Mouse (Mus musculus): Measurements from ENCODE around the gene Trmt2a. TPM values are rescaled to one million over a fixed set of nuclear protein-coding genes. Genes with fewer than 3 reads are reported as not detected.

The Trmt2a gene
- 10 to 100 TPM; 12.1 to 12.7 TPM for total RNA-seq (2021)
- long read RNA-seq, experiment 1, transcript Trmt2a-203 (12 exons, 2,367 nt), result major isoform, 9 of 12 reads
- long read RNA-seq, experiment 1, partial matches to known transcripts, result 2 of 12 reads
- long read RNA-seq, experiment 1, other reads (novel, unspliced or antisense), result 1 of 12 reads
- long read RNA-seq, experiment 2, transcript Trmt2a-203 (12 exons, 2,367 nt), result major isoform, 10 of 16 reads
- long read RNA-seq, experiment 2, partial matches to known transcripts, result 0 of 16 reads
- long read RNA-seq, experiment 2, other reads (novel, unspliced or antisense), result 6 of 16 reads

DNA sequence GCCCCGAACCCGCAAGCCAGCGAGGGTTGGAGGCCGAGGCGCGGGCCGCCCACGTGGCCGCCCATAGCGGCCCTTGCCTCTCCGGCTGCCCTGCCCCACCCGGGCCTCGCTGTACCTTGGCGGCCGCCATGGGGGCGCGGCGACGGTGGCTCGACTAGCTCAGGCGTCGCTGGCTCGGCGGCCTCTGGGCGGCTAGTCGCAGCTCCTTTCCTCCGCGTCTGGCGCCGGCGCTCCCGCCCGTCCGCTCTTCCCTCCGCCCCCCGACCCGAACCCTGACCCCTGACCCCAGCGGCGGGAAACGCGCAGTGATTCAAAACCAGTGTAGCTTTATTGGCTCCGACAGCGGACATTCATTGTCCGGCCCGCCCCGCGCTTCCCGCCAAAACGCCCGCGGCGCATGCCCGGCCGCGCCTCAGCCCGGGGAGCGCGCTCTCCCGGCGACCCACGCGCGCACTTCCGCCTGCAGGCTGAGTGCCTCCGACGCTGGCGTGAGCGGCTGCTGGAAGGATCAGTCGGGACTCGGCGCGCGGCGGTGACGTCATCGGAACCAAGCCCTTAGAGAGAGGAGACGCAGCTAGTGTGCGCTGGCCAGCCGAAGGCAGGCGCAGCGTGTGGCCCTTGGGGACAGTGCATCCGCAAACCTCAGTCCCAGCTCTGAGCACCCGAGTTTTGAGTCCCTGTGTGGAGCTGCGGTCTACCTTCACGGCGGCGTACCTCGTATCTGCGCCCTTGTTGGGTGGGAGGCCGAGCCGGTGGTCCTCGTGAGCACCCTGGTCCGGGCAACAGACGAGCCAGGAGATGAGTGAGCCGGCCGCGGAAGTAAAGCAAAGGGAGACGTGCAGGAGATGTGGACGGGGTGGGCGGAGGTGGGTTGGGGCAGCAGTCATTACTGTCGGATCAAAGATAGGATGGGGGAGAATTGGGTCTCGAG is at the start of gene Trmt2a, which contains the start of gene Ranbp1:
TSS of gene Trmt2a (plus strand) at position 247 of the 931 bp plus-strand sequence.
TSS of gene Ranbp1 (minus strand) at position 300 of the 931 bp plus-strand sequence.
- DNase-seq, result peak; percentile 99
- intact Hi-C loops (cut with DNase I; ENCODE audit: low total_unique reads), result no loop called here

GRCm38 (mm10) chr16:18200062-18200461 is 48.4 kb upstream of the Trmt2a start:
- intact Hi-C loops (cut with DNase I; ENCODE audit: low total_unique reads), result no loop called here
- DNase-seq, result no peak

DNA sequence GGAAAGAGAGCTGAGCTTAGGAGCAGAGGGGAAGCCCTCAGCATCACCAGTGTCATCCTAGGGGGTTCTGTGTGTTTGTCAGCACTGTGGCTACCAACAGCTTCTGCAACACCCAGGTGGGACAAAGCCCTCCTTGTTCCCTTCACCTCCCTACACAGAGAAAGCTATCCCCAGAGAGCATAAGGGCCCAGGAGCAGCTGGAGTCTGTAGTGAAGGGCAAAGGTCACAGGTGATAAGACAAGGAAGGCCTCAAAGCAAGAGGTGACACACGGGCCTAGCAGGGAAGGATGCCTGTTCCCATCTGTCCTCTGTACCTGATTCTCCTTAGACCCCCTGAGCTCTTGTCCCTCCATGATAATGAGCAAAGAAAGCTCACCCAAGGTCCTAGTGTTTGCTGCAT is 46.9 kb upstream of the Trmt2a start:
- intact Hi-C loops (cut with DNase I; ENCODE audit: low total_unique reads), result no loop called here
- DNase-seq, result no peak

DNA sequence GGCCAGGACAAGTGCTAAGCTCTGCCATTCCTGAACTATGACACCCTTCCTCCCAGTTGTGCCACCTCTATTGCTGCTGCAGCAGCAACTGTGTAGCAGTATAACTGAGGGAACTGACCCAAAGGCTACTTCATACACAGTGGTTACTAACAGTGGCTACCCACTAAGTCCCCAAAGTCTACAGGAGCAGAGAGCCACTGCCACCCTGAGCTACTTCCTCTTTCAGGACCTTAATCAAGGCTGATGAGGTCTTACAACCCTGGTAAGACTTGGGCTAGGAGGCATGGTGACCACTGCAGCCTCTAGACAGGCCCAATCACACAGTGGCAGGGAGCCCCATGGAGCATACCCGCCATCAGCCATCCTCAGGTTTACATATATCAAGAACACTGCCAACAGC is 46.4 kb upstream of the Trmt2a start:
- DNase-seq, result no peak
- intact Hi-C loops (cut with DNase I; ENCODE audit: low total_unique reads), result no loop called here

DNA sequence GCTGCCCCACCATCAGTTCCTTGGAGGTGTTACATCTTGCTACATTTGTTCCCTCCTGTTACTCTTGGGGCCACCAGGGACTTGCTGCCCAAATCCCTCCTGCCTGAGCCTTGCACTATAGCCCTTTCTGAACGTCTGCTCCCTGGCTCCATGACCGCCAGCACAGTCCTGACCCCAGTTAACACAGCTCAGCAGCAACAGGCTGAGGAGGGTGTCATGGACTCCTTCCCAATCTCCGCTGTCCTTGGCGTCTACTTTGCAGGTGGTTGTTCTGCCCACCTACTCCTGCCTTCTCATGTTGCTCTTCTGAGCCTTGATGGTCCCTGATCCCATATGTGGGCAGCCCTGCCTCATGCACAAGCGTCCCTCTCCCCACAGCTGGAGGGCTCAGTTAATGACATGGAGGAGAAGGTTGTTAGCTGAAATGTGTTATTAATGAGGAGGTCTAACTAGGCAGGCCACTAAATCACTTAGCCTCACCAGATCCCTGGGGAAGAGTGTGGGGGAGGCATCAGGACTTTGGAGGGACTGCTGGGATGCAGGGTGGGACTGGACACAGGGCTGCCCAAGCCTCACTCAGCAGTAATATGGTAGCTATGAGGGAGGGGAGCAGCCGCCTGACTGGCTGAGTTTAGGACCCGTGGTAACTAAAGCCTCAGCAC is 44.9 kb upstream of the Trmt2a start:
- intact Hi-C loops (cut with DNase I; ENCODE audit: low total_unique reads), result no loop called here
- DNase-seq, result no peak

DNA sequence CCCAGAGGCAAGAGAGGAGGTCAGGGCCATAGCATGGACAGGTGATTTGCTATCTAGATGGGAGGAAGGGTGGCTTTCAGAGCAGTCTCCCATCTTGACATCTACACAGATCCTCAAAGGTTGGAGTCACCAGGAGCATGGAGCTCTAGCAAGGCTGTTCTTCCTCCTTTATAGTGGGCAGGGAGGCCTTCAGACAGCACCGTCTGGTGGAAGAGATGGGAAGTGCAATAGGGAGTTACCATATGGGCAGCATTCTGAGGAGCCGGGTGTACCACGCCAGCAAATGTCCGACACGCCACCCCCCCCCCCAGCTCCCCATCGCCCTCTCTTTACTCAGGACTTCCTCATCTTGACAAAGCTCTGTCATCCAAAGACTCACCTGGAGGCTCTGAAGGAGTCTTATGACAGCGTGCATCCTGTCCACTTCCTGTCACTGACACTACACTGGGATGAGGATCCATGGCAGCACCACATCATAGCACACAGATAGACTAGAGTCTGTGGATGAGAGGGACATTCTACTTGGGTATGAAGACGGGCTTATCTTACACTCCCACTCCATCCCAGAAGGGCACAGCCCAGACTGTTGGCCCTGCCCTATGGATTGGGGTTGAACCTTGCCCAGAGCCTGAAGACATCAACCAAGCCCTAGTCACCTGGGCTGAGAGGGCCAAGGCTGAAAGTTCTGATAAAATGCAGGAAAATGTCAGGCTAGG is 37.6 kb upstream of the Trmt2a start:
- intact Hi-C loops (cut with DNase I; ENCODE audit: low total_unique reads), result loop anchor here (5.0 to 10.0 kb wide), 2 partner anchors 34 to 156 kb away; partner anchors contain the start of gene Dgcr6
- DNase-seq, result peak; percentile 48

DNA sequence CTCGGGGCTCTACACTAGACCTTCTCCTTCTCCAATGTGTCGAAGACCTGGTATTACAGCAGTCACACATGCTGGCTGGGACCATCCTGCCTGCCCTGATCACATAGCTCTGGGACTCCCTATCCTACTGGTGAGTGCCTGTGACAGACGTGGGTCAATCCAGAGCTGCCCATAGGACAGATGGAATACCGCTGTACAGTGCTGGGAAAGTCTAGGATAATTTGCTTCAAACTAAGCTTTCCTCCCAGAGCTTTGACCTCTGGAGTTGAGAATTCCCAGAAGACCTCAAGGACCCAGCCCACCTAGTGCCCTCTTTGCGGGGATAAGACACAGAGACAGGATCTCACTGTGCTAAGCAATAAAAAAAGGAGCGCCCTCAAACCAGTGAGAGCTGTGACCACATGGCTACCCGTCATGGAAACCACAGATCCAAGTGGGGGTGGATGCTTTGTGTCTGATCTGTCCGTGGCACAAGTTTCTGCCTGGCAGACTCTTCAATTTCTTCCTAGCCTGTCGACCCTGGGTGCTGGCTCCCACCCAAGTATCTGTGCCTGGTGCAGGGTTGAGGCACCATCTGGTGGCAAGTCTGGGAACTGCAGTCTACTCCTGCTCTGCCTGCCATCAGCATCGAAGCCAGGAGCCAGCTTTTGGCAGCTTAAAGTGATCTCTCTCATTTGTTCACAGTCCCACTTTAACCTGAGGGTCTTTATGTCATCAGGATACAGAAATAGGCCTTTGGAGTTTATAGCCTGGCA is 36.9 kb upstream of the Trmt2a start:
- intact Hi-C loops (cut with DNase I; ENCODE audit: low total_unique reads), result loop anchor here (5.0 to 10.0 kb wide), 2 partner anchors 34 to 157 kb away; partner anchors contain the start of gene Dgcr6
- DNase-seq, result peak; percentile 89

DNA sequence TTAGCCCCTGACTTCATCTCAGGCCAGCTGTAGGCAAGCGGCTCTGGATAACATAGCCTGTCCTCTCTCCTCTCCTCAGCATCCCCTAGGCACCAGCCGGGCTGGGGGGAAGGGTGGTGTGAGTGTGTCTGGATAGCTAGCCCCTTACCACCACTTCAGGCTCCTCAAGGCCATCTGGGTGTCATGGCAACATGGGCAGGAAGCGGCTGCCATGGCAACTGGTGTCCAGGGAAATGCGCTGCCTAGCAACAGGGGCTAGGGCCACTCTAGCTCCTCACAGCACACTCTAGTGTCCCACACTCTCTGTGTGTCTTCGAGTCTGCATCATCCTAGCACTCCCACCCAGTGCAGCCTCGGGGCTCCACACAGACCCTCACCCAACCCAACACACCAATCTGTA is 34.8 kb upstream of the Trmt2a start:
- intact Hi-C loops (cut with DNase I; ENCODE audit: low total_unique reads), result loop anchor here (5.0 to 10.0 kb wide), 2 partner anchors 36 to 159 kb away; partner anchors contain the start of gene Dgcr6
- DNase-seq, result no peak

GRCm38 (mm10) chr16:18214858-18215257 is 33.6 kb upstream of the Trmt2a start:
- no peak for DNase-seq
- intact Hi-C loops (cut with DNase I; ENCODE audit: low total_unique reads), result loop anchor here (5.0 to 10.0 kb wide), 2 partner anchors 38 to 160 kb away; partner anchors contain the start of gene Dgcr6

DNA sequence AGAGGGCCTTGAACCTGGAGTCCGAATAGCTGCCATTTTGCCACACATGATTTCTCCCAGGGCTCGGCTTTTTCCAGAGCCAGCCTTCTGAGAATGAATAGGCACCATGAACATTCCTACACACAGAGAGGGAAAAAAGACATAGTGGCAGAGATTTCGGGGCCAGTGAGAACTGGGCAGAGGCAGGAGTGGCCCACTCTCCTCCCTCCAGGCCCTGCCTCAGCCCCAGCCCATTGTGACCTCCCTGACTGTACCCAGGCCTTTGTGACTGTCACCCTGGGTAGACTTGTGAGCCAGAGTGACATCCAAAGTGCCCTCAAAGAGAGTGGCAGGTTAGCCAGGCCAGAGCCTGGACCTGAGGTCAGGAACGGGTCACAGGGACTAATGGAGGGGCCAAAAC is 30.9 kb upstream of the Trmt2a start, which contains the start of gene Ccdc188:
TSS of gene Ccdc188 (plus strand) at position 301 of the 400 bp plus-strand sequence.
- DNase-seq, result no peak
- intact Hi-C loops (cut with DNase I; ENCODE audit: low total_unique reads), result loop anchor here (10.0 kb wide), 1 partner anchor 163 kb away; the partner anchor contains the start of gene Dgcr6

- intact Hi-C loops (cut with DNase I; ENCODE audit: low total_unique reads), result loop anchor here (10.0 kb wide), 1 partner anchor 164 kb away; the partner anchor contains the start of gene Dgcr6
- no peak for DNase-seq
These were observed 29.9 kb upstream of the Trmt2a start for GRCm38 (mm10) chr16:18218580-18218996.

DNA sequence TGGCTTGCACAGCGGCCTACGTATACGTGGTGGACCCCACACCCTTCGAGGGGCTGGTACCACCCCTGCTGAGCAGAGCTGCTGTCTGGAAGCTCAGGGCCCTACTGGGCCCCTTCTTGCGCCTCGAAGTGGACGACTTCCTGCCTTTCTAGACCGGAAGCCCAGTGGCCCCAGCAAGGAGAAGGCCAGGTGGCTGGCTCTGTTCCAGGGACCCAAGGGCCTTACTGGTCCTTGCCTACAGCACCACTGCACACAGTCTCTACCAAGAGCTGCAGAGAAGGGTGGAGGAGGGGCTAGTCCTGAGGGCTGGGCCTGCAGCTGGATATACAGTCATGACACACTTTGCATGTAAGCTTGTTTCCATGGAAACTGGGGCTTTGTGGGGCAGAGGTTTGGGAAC is 28.5 kb upstream of the Trmt2a start:
- intact Hi-C loops (cut with DNase I; ENCODE audit: low total_unique reads), result no loop called here
- DNase-seq, result peak; percentile 53

DNA sequence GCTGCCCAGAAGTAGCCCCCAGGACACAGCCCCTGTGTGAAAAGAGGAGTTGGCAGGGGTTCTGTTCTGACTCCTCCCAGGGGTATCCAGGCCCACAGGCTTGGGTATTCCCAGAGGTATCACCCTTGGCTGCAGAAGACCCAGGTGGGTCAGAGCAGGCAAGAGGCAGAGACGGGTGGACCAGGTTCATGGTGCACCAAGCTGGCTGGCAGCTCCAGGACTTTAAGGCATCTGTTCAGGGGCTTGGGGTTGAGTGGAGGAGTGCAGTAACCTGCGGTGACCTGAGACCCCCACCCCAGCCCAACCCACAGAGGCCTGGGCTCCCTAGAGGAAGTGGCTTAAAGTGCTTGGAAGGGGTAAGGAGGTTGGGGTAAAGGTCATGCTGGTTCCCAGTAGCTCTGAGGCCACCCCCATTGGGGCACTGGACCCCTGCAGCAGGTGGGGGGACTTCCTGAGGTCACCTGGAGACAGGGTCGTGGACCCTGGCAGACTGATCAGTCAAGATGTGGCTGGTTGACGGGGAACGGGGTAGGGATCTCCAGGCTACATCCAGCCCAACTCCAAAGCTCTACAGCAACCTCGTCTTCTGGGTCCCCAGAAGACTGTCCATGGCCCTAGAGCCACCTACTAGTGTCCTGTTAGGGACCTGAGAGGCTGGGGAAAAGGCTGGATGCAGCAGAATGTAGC is 27.5 kb upstream of the Trmt2a start:
- no peak for DNase-seq
- intact Hi-C loops (cut with DNase I; ENCODE audit: low total_unique reads), result no loop called here

- DNase-seq, result no peak
- intact Hi-C loops (cut with DNase I; ENCODE audit: low total_unique reads), result no loop called here
These were observed 27.0 kb upstream of the Trmt2a start for GRCm38 (mm10) chr16:18221543-18221898.

- peak; percentile 59 for DNase-seq
- intact Hi-C loops (cut with DNase I; ENCODE audit: low total_unique reads), result no loop called here
These were observed 26.3 kb upstream of the Trmt2a start for GRCm38 (mm10) chr16:18222188-18222587.

DNA sequence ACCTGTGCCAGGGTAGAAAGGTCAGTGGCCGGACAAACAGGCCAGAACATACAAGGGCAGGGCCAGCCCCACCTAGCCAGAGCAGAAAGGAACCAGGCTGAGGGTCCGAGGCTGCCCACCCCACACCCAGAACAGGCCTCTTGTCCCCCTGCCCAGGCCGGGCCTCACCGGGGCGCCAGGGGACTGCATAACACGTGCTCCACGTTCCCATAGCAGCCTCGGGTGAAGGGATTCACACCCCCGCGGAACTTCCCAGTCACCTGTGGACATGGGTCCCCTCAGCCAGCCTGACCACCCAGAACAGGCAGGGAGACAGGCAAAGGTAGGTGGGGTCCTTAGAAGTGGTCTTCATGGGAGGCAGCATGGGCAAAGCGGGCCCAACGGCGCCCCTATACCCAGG is 21.3 kb upstream of the Trmt2a start:
- intact Hi-C loops (cut with DNase I; ENCODE audit: low total_unique reads), result no loop called here
- no peak for DNase-seq

DNA sequence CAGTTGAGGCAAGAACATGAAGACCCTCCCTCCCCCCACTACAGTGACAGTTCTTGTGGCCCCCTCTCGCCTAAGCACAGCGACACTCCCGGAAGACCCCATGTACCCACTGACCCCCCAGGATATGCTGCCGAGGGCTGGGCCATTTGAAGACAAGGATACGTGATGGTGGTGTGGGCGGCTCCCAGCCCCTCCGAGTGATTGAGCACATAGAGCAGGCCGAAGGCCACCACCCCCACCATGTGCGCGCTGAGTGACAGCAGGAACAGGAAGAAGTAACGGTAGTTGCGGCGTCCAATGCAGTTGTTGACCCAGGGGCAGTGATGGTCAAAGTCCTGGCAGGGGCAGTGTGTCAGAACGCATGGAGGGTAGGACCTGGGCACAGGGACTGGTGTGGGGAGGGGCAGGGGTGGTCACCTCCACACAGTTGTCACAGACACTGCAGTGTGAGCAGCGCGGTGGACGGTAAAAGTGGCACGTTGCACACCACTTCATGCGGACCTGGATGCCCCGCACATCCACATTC is 20.5 kb upstream of the Trmt2a start:
- DNase-seq, result no peak
- intact Hi-C loops (cut with DNase I; ENCODE audit: low total_unique reads), result no loop called here

Measured in gastrocnemius, postnatal 14 days (tissue).